Mouse (Mus musculus) adrenal gland, adult 2 months (tissue): ENCODE results near the gene Syt9. TPM values are rescaled to one million over a fixed set of nuclear protein-coding genes. Genes with fewer than 3 reads are reported as not detected.

Experiments
- polyA plus RNA-seq: library from polyadenylated mRNA; depleted of rRNA; stranded (reverse); fragments of >200 nt; gene quantifications from 2 replicates; pipeline ENCODE4 v1.2.3, GENCODE M21; 2012; rRNA removed
- total RNA-seq, 2 experiments: library from RNA; stranded (reverse); gene quantifications; 2 replicates each; pipeline ENCODE4 v1.2.3; 2021

The Syt9 gene
- total and polyA plus RNA-seq, 3 experiments = 1.9 to 3.6 (median 2.1) TPM

Other genes with a start within 250 kb of the Syt9 start
- not detected for gene Olfr715, start 239.6 kb upstream of the Syt9 start, total RNA-seq
- not detected in 2 replicates for gene Olfr715, start 239.6 kb upstream of the Syt9 start, polyA plus RNA-seq
- gene Olfr716, start 232.4 kb upstream of the Syt9 start, total RNA-seq = not detected
- not detected in 2 replicates for gene Olfr716, start 232.4 kb upstream of the Syt9 start, polyA plus RNA-seq
- gene Nlrp14, start 203.7 kb upstream of the Syt9 start, total RNA-seq = not detected
- not detected in 2 replicates for gene Nlrp14, start 203.7 kb upstream of the Syt9 start, polyA plus RNA-seq
- gene Rbmxl2, start 161.3 kb upstream of the Syt9 start, total RNA-seq = not detected
- not detected in 2 replicates for gene Rbmxl2, start 161.3 kb upstream of the Syt9 start, polyA plus RNA-seq
- gene Olfml1, start 196.7 kb downstream of the Syt9 start, total RNA-seq = 10 to 100 TPM in 1 of 2 experiments, 1 to 10 TPM in 1; 8.0 to 12.3 TPM
- 2.6 and 3.1 TPM in 2 replicates for gene Olfml1, start 196.7 kb downstream of the Syt9 start, polyA plus RNA-seq
- 1 to 10 TPM; 3.5 to 7.5 TPM for gene Ppfibp2, start 224.5 kb downstream of the Syt9 start, total RNA-seq
- gene Ppfibp2, start 224.5 kb downstream of the Syt9 start, polyA plus RNA-seq = 1.5 and 2.2 TPM in 2 replicates